Mouse (Mus musculus) right cerebral cortex, adult 18-20 months (tissue): ENCODE measurements at regions not wholly inside any gene's neighbourhood (a gene's known extent, or its start where the extent isn't known, plus 50 kb on each side); places are given as distances from the start of the nearest gene placed in this dataset.
"Not testable (repeated sequence)": the region's sequence is repeated elsewhere in the genome, so short reads cannot be mapped to it uniquely, and the experiment has no call there.

Experiments
- DNase-seq: peaks from one replicate; pipeline ENCODE4 v3.0.0; 2022; ENCODE audit warnings: mixed read lengths

GRCm38 (mm10) chr19:59516957-59517356, 58.8 kb downstream of the Emx2 start:
- DNase-seq, result no peak

- DNase-seq, result peak; percentile 23
Observed at GRCm38 (mm10) chr19:59519156-59519555, 61.0 kb downstream of the Emx2 start.

DNA sequence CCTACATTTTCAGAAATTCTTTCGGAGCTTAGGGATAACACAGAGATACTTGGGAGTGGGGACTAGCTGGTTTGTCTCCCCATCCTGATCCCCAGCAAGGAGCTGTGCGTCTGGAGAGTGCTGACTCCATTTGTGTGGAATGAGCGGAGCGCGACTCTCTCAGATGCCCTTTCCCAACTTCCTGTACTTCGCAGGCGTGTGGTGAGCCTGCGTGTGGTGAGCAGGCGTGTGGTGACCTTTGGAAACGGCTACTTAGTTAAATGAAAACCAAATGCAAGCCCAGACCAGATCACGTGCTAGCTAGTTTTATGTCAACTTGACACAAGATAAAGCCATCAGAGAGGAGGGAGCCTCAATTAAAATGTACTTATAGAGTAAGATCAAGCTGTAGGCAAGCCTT, 64.0 kb downstream of the Emx2 start:
- DNase-seq, result no peak

GRCm38 (mm10) chr19:59523356-59523755, 65.2 kb downstream of the Emx2 start:
- DNase-seq, result no peak

DNA sequence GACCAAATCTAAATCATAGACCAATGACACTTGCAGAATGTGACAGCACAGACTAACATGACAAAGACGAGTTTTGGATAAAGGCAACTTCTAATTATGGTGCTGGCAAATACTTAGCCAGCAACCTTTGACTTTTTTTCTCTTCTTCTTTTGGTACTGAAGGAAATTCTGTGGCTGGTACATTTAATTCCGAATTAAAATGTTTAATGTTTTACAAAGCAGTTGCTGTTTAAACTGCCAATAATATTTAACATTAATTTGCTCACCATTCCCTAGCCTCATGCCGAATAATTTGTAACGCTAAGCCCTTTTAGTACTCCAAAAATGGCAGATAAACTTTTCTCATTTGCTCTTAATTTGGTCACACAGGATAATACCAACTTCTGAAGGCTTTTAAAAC, 105.9 kb downstream of the Emx2 start:
- no peak for DNase-seq

- DNase-seq, result no peak
Observed at GRCm38 (mm10) chr19:59568907-59569306, 110.7 kb downstream of the Emx2 start.

GRCm38 (mm10) chr19:59569590-59569989, 111.4 kb downstream of the Emx2 start:
- DNase-seq, result not testable (repeated sequence)

- DNase-seq, result no peak
Observed at GRCm38 (mm10) chr19:59574346-59574745, 116.2 kb downstream of the Emx2 start.

- no peak for DNase-seq
Observed at GRCm38 (mm10) chr19:59577886-59578285, 119.7 kb downstream of the Emx2 start.

- no peak for DNase-seq
Observed at GRCm38 (mm10) chr19:59579676-59580075, 121.5 kb downstream of the Emx2 start.

GRCm38 (mm10) chr19:59585835-59586234, 127.7 kb downstream of the Emx2 start:
- DNase-seq, result no peak

GRCm38 (mm10) chr19:59587303-59587702, 129.1 kb downstream of the Emx2 start:
- DNase-seq, result no peak

GRCm38 (mm10) chr19:59588068-59588522, 129.9 kb downstream of the Emx2 start:
- DNase-seq, result no peak

DNA sequence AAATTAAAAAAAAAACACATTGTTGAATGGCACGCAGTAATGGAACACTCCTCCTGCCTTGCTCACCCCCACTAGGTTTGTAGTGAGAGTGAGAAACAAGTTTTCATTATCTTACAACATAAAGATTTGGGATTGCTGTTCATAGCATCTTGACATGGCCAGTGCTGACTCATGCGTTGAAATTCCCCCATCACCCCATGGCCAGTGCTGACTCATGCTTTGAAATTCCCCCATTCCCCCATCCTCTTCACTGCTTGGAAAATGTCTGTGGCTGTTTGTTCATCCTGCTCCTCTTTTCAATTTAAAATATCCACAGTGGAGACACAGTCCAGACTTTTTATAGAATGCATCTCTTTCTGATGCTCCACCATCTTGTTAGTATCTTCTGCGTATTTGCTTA, 131.8 kb downstream of the Emx2 start:
- DNase-seq, result no peak

GRCm38 (mm10) chr19:59592060-59592459, 133.9 kb downstream of the Emx2 start:
- no peak for DNase-seq

GRCm38 (mm10) chr19:59624288-59624795, 166.2 kb downstream of the Emx2 start:
- no peak for DNase-seq

- no peak for DNase-seq
Observed at GRCm38 (mm10) chr19:59627681-59628080, 169.5 kb downstream of the Emx2 start.

DNA sequence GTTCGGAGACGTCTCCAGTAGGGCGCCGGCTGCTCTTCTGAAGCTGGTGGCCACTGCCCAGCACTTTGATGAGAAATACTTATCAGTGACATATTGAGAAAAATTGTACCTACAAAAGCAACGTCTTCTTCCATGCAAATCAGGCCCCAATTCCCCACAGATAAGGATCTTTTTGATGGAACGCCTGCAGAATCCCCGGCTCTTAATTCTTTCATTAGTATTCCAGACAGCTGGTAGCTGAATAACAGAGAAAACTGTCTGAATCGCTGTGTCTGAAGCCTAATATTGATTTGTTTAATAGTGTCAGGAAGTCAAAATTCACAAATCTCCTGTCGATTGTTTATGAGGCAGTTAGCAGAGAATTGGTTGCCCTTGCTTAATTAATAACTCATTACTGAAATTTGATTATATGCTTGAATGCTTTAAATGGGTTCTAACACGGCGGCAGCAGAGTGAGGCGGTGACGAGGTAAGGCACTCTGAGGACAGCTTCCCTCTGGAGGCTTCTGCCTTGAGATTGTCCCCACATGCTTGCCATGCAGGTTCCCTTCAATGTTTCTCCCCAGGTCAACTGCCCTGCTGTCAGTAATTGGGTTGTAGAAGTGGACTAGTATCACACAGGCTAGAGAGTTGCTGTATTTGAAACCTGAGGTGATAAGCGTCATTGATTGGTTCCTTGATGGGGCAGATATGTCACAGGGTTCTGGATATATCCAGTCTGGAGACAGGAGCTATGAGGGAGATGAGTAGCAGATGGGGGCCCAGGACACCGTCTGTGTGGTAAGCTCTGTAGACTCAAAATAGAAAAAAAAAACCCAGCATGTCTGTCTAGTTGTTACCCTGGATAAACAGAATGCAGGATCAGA, 170.4 kb downstream of the Emx2 start:
- DNase-seq, result no peak

GRCm38 (mm10) chr19:59629161-59629445, 170.9 kb downstream of the Emx2 start:
- no peak for DNase-seq

DNA sequence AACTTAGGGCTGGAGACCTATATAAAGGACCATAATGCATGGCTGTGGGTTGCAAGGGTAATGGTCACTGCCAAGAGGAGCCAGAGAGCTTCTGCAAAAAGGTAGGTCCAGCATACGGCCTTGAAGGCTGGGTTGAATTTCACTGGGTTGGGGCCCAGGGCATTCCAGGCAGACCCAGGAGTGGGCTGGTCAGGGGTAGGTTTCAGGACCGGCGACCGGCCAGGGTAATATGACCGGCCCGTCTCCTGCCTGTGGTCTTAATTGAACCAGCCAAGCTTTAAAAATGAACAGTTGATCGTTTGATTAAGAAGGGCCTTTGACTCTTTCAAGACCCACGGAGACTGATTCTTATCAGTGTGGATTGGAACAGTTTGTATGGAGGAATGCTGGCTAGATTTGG, 171.9 kb downstream of the Emx2 start:
- DNase-seq, result no peak

- no peak for DNase-seq
Observed at GRCm38 (mm10) chr19:59630706-59631105, 172.5 kb downstream of the Emx2 start.

DNA sequence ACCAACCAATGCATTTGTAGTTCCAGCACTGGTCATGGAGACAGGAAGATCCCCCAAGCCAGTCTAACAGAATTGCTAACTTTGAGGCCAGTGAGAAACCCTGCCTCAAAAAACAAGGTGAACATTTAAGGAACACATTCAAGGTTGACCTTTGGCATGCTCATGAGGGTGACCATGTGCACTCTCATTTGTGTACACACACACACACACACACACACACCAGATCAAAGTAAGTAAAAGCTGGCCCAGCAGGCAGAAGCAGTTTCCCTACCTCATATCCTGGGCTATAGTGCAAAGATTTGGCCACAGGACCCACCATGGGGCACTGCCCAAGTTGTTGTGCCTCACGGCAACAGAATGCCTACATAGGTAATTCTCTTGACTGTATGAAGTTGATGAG, 173.4 kb downstream of the Emx2 start:
- no peak for DNase-seq

GRCm38 (mm10) chr19:59636271-59636670, 178.1 kb downstream of the Emx2 start:
- DNase-seq, result no peak

DNA sequence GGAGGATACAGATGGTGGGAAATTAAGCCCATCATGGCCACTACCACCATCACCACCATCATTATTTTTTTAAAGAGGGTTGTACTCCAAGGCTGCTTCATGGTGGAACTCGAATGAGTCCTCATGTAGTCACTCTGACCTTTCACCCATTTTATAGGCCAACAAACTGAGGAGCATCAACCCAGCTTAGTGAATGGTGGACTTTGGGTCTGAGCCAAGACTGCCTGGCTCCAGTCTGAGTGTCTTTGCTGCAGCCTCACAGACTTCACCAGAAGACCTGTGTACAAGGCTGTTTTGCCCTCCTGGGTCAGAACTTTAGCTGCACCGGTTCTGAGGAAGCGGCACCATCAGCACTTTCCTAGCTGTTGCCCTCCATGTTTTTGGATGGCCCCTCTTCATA, 184.4 kb downstream of the Emx2 start:
- DNase-seq, result no peak

DNA sequence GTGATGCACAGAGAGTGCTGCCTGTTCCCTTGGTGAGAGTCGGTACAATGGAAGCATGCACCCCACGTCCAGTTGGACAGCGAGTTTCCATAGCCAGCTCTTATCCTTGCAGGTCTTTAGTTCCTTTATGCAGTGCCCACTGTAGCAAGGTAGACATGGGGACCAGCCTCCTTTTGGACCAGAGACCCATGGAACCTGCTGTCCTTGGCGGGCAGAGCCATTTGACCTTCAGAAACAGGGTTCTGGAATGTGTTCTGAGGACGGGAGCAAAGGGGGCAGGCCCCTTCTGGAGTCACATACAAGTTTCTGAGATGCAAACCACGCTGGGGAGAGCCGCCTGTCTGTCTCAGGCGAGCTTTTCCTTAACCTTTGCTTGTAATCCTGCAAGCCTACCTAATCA, 188.1 kb downstream of the Emx2 start:
- DNase-seq, result no peak
